Mouse (Mus musculus) heart, adult 2 months (tissue): ENCODE measurements around the gene Asic2.

ENCODE experiments used
- CTCF ChIP-seq: fragments of 200-600 bp; IDR thresholded peaks from 2 replicates; pipeline ENCODE4 v1.8.1; 2022; ENCODE audit warnings: antibody characterized with exemption, mild to moderate bottlenecking, moderate library complexity
- EP300 ChIP-seq: fragments of 200-500 bp; IDR thresholded peaks from 2 replicates; pipeline ENCODE4 v1.6.1; 2011; ENCODE audit warnings: low read depth, low read length, control low read depth; ENCODE audit not compliant: insufficient read depth
- POLR2A ChIP-seq: fragments of 200-500 bp; IDR thresholded peaks from 2 replicates; pipeline ENCODE4 v1.6.1; 2011; ENCODE audit warnings: mild to moderate bottlenecking, low read depth, low read length, control low read depth; ENCODE audit not compliant: insufficient read depth

GRCm38 (mm10) chr11:81771195-81771895 is 196.9 kb downstream of the Asic2 start:
- TF ChIP-seq EP300, result no peak
- TF ChIP-seq POLR2A, result no peak
- TF ChIP-seq CTCF, result no peak
